Mouse (Mus musculus): Measurements from ENCODE around the gene Shroom4.

- no peak for TF ChIP-seq POLR2A (IDR thresholded peaks at IDR 0.05; ENCODE audit: extremely low read depth, insufficient read depth, low read length)
- no peak for TF ChIP-seq CTCF (IDR thresholded peaks at IDR 0.05; ENCODE audit: low read depth, low read length)
These were observed 5.8 kb upstream of the Shroom4 start for GRCm38 (mm10) chrX:6393861-6394260.
